Mouse (Mus musculus) lung, postnatal 25 days (tissue): ENCODE results near the gene Apbb2.
"Not testable (repeated sequence)": the region's sequence is repeated elsewhere in the genome, so short reads cannot be mapped to it uniquely, and the experiment has no call there.

ENCODE experiments used
- DNase-seq: peaks from one replicate; pipeline ENCODE4 v3.0.0; 2022; ENCODE audit warnings: low spot score

Apbb2 gene

DNA sequence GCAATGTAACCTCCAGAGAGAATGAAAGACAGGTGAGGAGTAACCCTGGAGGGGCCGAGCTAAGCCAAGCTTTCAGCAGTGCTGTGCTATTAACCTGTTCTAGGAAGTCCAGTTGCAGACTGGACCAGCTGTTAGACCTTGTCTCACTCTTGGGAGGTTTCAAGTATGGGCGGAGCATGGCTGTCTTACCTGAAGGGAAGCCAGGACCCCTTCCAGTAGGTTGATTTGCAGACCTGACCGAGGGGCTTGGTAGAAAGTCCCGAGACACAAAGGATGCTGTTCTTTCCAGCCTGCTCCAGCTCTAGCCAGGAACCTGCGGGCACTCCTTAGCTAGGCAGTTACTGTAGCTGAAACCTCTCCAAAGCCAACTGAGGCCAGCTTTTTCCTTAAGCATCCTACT, 322.5 kb downstream of the Apbb2 start:
- no peak for DNase-seq

DNA sequence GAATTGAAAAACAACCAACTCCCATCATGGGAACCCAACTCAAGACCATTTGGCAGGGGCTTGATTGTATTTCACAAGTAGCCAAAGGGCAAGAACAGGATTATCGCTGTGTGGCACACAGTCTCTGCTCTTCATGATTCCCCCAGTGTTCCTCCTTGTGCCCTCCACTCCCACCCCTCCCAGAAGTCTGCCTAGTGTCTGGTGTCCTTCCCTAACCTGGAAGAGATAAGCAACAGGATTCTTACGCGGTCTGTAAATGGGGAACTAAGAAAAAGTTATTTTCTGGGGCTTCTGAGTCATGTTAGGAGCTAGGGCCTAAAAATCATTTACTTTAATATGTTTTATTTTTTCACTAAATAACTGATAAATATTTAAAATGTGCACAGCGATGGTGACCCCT, 323.6 kb downstream of the Apbb2 start:
- DNase-seq: no peak

DNA sequence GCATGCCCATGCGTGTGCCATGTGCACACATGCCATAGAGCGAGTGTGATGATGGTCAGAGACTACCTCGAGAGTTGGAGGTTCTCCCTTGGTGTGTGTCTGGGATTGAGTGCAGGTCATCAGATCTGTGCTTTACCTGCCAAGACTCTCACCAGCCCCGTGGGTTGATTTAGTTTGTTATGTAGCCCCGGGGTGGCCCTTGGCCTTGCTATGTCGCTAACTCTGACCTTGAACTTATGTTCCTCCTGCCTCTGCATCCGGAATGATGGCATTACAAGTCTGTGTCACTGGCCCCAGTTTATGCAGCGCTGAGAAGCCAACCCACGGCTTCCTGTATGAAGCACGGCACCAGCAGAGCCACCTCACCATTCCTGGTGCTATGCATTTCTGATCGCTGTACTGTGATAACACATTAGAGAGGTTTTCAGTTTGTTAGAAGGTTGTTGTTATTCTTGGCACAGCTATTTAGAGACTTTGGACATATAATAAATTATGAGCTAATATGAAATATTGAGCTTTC, 324.4 kb downstream of the Apbb2 start:
- no peak for DNase-seq

DNA sequence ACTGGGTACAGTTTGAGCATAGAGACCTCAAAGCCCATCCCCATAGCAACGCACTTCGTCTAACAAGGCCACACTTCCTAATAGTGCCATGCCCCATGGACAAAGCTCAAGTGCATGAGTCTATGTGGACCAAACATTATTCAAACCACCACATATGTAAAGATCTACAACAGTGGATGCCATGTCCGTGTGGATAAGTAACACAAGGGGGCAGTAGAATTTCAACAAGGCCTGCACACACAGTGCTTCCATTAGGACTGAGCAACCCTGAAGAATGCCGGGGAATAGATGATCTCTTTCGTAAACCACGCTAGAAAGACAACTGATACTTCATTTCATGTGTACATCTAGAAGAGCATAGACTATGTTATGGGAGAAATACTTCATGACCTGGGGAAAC, 337.8 kb downstream of the Apbb2 start:
- DNase-seq: no peak

DNA sequence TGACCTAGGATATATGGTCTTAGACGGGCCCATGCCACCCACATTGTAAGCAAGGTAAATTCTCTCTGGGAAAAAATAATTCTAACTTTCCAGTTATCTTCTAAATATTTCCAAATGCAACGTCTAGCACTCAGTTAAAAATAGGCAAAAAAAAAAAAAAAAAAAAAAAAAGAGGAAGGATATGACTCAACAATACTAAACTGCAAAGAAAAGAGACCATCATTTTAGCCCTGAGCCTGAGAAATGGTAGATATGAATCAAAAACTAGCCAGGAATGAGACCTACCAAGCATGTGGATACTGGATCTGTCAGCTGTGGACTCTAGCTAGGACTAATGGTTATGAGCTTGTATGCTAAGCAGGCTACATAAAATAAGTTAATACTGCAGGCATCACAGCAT, 338.9 kb downstream of the Apbb2 start:
- DNase-seq: no peak

DNA sequence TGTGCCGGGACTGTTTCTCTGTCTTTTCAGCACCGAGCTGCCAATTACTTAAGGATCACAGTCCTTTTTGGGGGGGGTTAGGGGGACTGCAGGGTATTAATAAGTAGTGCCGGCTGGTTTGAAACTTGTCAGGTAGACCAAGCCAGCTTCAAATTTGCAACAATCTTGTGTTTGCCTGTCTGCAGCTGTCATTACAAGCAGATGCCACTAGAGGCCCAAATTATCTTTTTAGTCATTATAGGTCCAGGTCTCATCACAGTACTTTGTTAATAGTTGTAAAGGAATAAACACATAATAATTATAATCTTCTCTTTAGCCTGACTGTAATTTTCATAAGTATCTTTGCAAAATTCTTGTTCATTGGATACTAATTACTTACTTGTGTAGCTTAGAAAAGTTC, 344.2 kb downstream of the Apbb2 start:
- no peak for DNase-seq

DNA sequence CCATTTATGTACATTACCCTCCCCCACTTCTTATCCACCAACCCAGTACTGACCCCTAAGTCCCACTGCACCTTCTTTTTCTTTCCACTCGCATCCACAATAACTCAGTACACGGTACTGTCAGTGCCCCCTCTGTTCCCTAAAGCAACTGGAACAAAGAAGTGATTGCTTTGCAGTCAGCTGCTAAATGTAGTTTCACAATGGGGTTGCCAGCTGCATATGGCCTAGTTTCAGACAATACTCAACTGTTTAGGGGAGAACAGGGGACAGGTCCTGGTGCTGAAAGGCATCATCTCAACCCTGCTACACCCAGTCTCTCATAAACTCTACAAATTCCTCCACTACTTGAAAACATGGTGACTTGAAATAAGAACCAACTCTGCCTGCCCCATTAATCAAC, 347.4 kb downstream of the Apbb2 start:
- DNase-seq: no peak

DNA sequence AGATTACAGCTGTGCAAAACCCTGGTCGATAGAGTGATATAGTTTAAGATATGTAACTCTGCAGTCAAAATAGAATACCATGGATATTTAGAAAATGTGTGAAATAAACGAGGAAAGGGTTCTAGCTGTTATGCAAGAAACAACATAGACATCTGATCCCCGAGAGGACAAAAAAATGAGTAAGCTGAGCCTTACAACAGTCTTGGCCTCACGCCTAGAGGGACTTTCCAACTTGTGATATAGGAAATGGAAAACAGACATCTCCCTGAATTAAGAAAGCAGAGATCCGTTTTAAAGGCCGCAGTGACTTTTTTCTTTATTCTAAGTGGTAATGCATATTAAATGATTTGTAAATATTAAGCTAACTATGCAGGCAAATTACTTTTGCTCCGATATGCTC, 349.0 kb downstream of the Apbb2 start:
- DNase-seq: no peak

DNA sequence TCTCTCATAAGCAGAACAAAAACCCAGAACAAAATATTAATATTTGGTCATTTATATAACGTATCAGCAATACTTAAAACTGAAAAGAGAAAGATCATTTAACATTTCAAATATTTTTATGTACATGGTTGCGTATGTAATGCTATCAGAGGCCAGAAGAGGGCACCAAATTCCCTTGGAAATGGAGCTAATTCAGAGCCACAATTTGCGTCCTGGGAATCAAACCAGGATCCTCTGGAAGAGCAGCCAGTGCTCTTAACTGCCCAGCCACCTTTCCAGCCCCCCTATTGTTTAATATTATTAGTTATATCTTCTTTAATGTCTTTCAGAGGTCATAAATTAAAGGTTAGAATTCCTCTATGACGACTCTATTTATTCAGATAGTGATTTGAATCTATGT, 355.2 kb downstream of the Apbb2 start:
- peak; percentile 12 for DNase-seq

DNA sequence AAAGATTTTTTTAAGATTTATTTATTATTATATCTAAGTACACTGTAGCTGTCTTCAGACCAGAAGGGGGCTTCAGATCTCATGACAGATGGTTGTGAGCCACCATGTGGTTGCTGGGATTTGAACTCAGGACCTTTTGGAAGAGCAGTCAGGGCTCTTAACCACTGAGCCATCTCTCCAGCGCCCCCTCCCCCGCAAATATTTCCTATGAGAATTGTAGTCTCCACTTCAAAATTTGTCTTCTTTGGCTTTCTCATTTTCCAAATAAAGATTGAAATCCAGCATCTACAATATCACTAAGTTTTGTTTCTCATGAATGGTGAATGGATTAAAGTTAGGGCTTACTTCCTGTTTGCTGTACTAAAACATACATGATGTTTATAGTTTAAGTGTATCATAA, 356.1 kb downstream of the Apbb2 start:
- no peak for DNase-seq

DNA sequence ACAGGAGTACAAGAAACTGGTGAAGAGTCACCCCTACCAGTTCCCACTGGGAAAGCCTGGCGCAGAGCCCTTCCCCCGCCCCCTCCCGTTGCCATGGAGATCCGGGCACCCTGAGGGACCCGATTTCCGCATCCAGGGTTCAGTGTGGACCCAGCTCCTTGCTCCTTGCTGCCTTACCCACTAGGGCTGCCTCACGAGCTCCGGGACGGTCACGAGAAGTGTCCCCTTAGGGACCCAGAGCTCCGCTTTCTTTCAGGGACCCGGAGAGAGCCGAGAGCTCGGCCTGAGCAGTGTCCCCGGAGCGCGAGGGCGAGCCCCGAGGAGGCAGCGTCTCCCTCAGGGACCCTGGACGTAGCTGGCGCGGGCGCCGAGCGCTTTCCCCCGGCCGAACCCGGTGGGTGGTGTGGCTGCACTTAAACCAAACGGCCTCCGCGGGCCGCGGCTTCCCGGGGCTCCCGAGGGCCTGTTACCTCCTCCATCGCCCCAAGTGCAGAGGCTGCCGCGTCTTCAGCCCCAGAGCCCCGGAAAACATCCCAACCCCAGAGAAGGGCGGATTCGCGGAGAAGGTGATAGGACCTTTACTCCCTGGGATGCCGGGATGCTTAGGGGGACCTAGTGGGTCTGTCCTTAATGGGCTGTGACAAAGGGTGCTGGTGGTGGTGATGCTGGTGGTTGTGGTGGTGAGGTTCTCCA, 358.7 kb downstream of the Apbb2 start, which contains the start of gene Nsun7:
Gene Nsun7, plus strand, starts transcription at position 142 of the 693 bp plus-strand sequence.
- DNase-seq: peak; percentile 92

DNA sequence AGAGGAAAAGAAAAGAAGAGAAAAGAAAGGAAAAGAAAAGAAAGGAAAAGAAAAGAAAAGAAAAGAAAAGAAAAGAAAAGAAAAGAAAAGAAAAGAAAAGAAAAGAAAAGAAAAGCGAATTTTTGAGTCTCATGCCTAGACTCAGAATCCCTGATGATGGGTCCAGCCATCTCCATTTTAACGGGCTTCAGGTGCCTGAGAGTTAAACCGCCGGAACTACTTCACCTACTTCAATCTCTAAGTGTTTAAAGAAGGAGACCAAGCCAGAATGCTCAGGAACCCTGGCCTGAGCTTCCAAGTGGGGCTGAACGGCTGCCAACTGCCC, 359.2 kb downstream of the Apbb2 start:
- DNase-seq: not testable (repeated sequence)

DNA sequence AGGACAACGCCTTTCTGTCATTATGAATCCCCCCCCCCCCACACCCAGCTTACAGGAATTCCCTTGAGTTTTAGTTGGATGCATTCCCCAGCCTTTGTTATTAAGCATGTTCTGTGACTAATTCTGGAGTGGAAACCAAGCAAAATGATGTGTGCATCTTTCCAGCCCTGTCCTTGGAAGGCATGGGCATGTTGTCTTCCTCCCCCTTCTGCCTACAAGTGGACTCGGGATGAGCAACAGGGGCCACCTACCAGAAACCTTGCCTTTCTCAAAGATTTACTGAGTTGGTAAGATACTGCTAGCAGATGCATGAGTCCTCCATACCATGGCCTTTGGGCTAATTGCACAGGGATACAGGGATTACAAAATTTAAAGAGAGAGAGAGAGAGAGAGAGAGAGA, 359.6 kb downstream of the Apbb2 start:
- no peak for DNase-seq

DNA sequence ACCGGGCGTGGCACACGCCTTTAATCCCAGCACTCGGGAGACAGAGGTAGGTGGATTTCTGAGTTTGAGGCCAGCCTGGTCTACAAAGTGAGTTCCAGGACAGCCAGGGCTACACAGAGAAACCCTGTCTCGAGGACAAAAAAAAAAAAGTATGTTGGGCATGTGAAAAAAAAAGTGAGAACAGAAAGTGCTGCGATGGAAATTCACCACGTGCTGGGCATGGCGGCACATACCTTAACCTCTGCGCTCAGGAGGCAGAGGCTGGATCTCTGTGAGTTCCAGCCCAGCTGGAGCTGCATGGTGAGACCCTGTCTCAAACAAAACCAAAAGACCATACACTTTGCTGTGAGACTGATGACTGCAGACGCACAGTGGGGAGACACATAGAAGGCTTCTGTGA, 363.5 kb downstream of the Apbb2 start:
- DNase-seq: no peak

DNA sequence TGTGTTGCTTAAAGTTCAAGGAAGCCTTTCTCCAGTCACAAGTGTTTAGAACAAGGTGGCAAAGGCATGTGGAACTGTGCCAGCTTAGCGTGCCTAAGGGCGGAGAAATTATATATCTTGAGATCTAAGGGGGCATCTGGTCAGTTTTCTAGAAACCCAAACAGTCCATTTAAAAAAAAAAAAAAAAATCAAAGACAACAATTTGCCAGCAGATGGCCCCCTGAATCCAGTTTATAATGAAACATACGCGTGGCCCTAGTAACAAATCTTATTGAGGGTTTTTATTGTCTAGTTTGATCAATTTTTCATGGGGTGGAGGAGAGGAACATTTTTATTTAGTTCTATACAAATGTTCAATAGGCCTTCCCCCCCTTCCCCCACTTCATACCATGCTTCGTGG, 365.4 kb downstream of the Apbb2 start:
- DNase-seq: no peak
